Comparison of ENCODE assay signal across 9 mouse cellular contexts in the genomic region with DNA sequence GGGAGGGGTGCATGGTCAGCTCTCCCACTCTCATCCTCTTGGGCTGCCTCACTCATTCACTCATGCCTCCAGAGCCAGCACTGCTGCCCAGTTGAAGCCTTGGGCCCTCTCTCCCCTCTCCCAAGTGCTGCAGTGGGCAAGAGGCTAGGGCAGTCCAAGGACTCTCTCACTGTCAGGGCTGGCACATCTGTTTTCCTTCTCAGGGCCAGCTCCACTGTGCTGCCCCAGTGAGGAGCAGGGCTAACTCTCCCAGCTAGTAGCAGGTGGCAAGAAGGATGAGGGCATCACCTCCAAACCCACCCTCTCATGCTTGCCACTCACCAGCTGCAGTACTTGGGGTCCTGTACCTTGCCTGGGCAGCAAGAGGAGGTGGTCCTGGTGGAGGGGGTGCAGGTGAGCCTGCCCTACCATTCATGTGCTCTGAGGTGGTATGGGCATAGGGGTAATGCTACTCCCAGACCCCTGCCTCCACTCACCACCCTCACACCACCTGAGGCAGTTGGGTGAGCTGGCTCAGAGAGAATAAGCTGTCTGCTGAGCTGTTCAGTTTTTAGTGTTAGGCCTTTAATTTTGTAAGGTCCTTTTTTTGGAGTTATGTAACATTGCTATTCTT. TPM values are rescaled to one million over a fixed set of nuclear protein-coding genes. Genes with fewer than 3 reads are reported as not detected.
A peak's percentile ranks its signal among the peaks of the same experiment; 100 is the strongest.
DNase-seq lines count a peak whose midpoint lies in the region; ATAC-seq lines count a peak whose summit lies in the region.
"Had no signal": no experiment of that assay in that cellular context is flagged by ENCODE, and none has a peak within 500 bp of the region (broad histone marks: within the 10 kb centered on the region; RNA-seq: fewer than 3 reads in every experiment).

No protein-coding gene starts in this region.

- peak; percentile 52; the same call in 1 of the 2 replicates for ATAC-seq in kidney, embryonic 14.5 days (ENCODE audit: low FRiP score, low TSS enrichment)
- peak; percentile 60 for ATAC-seq in embryonic facial prominence, embryonic 12.5 days (ENCODE audit: insufficient number of reproducible peaks, insufficient read depth, low FRiP score, low TSS enrichment)
- ATAC-seq in midbrain, embryonic 13.5 days = peak; percentile 55; the same call in 1 of the 2 replicates

- H3K4me2 ChIP-seq in kidney, embryonic 14.5 days (replicated peaks; ENCODE audit: low read depth, low read length) = no peak overlapping the region
- H3K4me2 ChIP-seq in embryonic facial prominence, embryonic 12.5 days (replicated peaks) = no peak overlapping the region
- no peak overlapping the region for H3K4me2 ChIP-seq in midbrain, embryonic 13.5 days (replicated peaks)

- H3K36me3 ChIP-seq in kidney, embryonic 14.5 days (ENCODE audit: control insufficient read depth, insufficient read depth, low read length) = peaks cover 6% of the 10 kb centered on the region; the same call in 1 of the 2 replicates
- 0 out of 2 replicates have a peak, but pooled peaks cover 2% of the 10 kb centered on the region for H3K36me3 ChIP-seq in embryonic facial prominence, embryonic 12.5 days
- H3K36me3 ChIP-seq in midbrain, embryonic 13.5 days = peaks cover 6% of the 10 kb centered on the region; the same call in 1 of the 2 replicates

- 0 out of 2 replicates have a peak, but pooled peaks cover 7% of the 10 kb centered on the region for H3K4me1 ChIP-seq in kidney, embryonic 14.5 days (ENCODE audit: control insufficient read depth, insufficient read depth, low read length)
- no peaks in the 10 kb centered on the region for H3K4me1 ChIP-seq in embryonic facial prominence, embryonic 12.5 days
- H3K4me1 ChIP-seq in midbrain, embryonic 13.5 days (replicated peaks) = peaks cover 26% of the 10 kb centered on the region

- no peak for DNase-seq in kidney, postnatal 10 days
- DNase-seq in adrenal gland, postnatal 10 days = peak; percentile 26
- no peak for DNase-seq in testis, postnatal 10 days (ENCODE audit: low spot score)
- DNase-seq in Muller cell, postnatal 12 days (ENCODE audit: inconsistent ontology term) = no peak
- DNase-seq: cerebellum, adult 9-10 months; kidney, postnatal 25 days had no signal

- H3K9ac ChIP-seq in kidney, embryonic 14.5 days (ENCODE audit: low read depth, low read length) = no peak overlapping the region
- no peak overlapping the region for H3K9ac ChIP-seq in embryonic facial prominence, embryonic 12.5 days
- H3K9ac ChIP-seq in midbrain, embryonic 13.5 days (replicated peaks) = no peak overlapping the region

- no peak overlapping the region for H3K4me3 ChIP-seq in kidney, embryonic 14.5 days (ENCODE audit: low read length)
- H3K4me3 ChIP-seq in embryonic facial prominence, embryonic 12.5 days = no peak overlapping the region
- no peak overlapping the region for H3K4me3 ChIP-seq in midbrain, embryonic 13.5 days (replicated peaks)

- no peaks in the 10 kb centered on the region for H3K9me3 ChIP-seq in kidney, embryonic 14.5 days (ENCODE audit: control insufficient read depth, low read length)
- no peaks in the 10 kb centered on the region for H3K9me3 ChIP-seq in embryonic facial prominence, embryonic 12.5 days
- no peaks in the 10 kb centered on the region for H3K9me3 ChIP-seq in midbrain, embryonic 13.5 days

- H3K27me3 ChIP-seq in kidney, embryonic 14.5 days (ENCODE audit: control insufficient read depth, insufficient read depth, low read length) = no peaks in the 10 kb centered on the region
- no peaks in the 10 kb centered on the region for H3K27me3 ChIP-seq in embryonic facial prominence, embryonic 12.5 days
- H3K27me3 ChIP-seq in midbrain, embryonic 13.5 days = no peaks in the 10 kb centered on the region

- H3K27ac ChIP-seq in kidney, embryonic 14.5 days (ENCODE audit: low read depth, low read length) = no peak overlapping the region
- H3K27ac ChIP-seq in embryonic facial prominence, embryonic 12.5 days = no peak overlapping the region
- no peak overlapping the region for H3K27ac ChIP-seq in midbrain, embryonic 13.5 days

RNA-seq across cellular contexts. Expression of gene Celf1, which starts 10.5 kb away (rescaled TPM):
- polyA plus RNA-seq in kidney, embryonic 14.5 days (2014; fragmentation: Nextera tagmentation; extraction: Ambion mirVana) = 50.9 and 77.6 TPM in 2 replicates
- total RNA-seq in adrenal gland, postnatal 10 days (2021) = 10 to 100 TPM; 74.7 to 87.0 TPM
- 113 and 116 TPM in 2 replicates for polyA plus RNA-seq in embryonic facial prominence, embryonic 12.5 days (2016; fragmentation: Nextera tagmentation; extraction: Ambion mirVana)
- 137 and 140 TPM in 2 replicates for polyA plus RNA-seq in midbrain, embryonic 13.5 days (2015; fragmentation: Nextera tagmentation; extraction: Ambion mirVana)

RNA-seq across cellular contexts. Expression of gene Ndufs3, which starts 46.1 kb away (rescaled TPM):
- polyA plus RNA-seq in kidney, embryonic 14.5 days (2014; fragmentation: Nextera tagmentation; extraction: Ambion mirVana) = 233 and 251 TPM in 2 replicates
- 100 to 1,000 TPM; 692 to 778 TPM for total RNA-seq in adrenal gland, postnatal 10 days (2021)
- 208 and 212 TPM in 2 replicates for polyA plus RNA-seq in embryonic facial prominence, embryonic 12.5 days (2016; fragmentation: Nextera tagmentation; extraction: Ambion mirVana)
- polyA plus RNA-seq in midbrain, embryonic 13.5 days (2015; fragmentation: Nextera tagmentation; extraction: Ambion mirVana) = 210 TPM in 2 replicates

RNA-seq across cellular contexts. Expression of gene Kbtbd4, which starts 46.1 kb away (rescaled TPM):
- 37.5 and 43.4 TPM in 2 replicates for polyA plus RNA-seq in kidney, embryonic 14.5 days (2014; fragmentation: Nextera tagmentation; extraction: Ambion mirVana)
- total RNA-seq in adrenal gland, postnatal 10 days (2021) = 10 to 100 TPM; 24.6 to 26.6 TPM
- polyA plus RNA-seq in embryonic facial prominence, embryonic 12.5 days (2016; fragmentation: Nextera tagmentation; extraction: Ambion mirVana) = 51.1 and 53.7 TPM in 2 replicates
- 63.1 and 64.2 TPM in 2 replicates for polyA plus RNA-seq in midbrain, embryonic 13.5 days (2015; fragmentation: Nextera tagmentation; extraction: Ambion mirVana)
